Mouse (Mus musculus): Measurements from ENCODE around the gene 4930404N11Rik.

4930404N11Rik gene

DNA sequence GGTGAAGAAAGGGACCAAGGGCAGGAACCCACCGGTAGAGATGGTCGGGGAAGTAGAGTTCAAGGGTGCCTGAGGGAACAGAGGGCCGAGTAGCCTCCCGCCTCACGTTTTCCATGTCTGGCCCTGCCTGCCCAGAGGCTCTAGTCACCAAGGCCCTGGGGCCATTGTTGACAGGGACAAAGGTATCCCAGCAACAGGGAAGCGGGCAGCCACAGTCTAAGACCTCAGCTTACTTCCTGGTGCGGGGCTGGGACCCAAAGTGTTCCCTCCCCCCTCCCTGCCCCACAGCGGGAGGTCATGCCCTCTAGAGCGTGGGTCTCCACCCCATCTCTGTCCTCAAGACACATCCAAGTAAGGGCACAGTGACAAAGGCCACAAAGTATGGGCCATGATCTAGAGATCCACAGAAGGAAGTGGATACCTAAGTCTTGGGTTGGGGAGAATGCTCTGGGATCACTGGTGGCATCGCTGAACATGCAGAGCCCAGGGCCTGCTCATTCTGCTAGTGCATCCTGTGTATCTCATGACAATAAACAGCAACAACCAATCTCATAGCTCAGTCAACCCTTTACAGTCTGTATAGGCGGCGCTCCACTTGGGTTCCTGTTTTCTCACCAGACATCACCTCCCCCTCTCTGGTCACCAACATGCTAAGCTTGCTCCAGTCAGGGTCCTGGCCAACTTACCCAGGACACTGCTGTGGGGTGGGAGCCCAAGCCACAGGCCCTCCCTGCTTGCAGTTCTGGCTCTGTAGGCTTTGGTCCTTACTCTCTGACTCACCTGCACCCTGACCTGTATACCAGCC, at the start of gene 4930404N11Rik:
Gene 4930404N11Rik (minus strand): TSS at position 145 of the 805 bp plus-strand sequence.
- no peak for DNase-seq (ENCODE audit: low spot score)

DNA sequence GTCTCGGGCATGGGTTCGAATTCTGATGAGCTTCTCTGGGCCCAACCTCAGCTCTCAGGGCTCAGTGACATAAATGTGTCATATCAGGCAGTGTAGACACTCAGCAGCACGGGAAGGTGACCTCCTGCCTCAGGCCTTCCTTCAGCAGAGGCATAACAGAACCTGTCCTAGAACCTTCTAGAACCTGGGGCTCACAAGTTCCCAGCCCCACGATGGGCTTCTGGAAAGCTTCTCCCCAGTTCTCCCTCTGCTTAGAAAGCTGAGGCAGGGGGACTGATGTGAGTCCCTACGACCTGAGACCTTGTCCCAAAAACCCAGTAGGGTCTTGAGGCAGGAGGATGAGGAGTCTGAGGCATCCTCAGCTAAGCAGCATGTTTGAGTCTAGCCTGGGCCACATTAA, 49.5 kb upstream of the 4930404N11Rik start:
- no peak for DNase-seq (ENCODE audit: low spot score)

DNA sequence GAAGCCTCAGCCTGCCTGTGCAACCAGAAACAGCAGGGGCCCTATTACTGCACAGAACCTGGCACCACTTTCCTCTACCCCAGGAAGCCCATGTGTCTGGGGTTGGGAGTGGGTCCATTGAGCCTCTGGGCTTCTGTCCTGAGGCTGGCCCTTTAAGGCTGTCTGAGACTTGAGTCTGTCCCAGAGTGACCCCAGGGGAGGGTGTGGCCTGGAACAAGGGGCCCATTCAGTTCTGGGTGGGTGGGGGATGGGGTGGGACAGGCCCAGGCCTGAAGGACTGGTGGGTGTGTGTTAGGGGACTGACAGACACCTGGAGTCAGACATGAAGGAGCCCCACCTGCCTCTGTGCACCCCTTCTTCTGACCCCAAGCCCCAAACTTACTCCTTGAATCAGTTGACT, 49.1 kb upstream of the 4930404N11Rik start:
- no peak for DNase-seq (ENCODE audit: low spot score)

DNA sequence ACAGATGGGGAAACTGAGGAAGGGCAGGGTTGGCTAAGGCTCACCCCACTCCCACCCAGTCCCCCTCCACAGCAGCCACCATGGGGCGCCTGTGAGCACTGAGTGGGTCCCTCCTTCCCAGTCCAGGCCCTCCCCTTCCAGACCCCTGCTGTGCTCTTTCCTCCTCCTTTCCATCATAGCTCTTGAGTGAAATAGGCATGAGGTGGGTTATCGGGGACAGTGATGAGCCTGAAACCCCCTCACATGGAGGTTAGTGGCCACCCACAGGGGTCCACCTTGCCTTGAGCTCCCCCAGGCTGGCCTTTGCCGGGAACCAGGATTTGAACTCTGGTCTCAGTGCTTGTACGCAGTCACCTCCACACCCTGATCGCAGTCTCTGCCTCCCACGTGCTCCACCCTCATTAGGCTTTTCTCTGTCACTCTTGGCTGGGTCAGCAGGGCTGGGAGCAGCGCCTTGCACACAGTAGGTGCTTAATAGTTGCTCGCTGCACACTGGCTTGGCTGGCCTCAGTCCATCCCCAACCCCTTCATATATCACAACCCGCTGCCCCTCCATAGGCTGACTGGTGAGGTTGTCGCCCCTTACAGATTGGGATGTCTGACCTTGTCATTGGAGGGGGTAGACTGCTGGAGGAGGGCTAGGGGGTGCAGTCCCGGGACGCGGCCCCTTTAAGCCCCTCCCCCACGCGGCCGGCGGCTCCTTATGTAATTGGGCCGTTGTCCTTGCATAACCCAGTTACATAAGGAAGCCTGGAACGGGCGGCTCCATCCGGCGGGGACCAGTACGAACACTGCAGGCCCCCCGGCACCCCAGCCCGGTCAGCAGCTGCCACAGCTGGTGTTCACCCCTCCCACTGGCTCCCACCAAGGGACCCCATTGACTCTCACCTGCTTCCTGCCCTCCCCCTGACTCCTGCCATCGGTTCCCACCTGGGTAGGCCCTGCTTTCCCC, 48.0 kb upstream of the 4930404N11Rik start:
- peak; percentile 75 for DNase-seq (ENCODE audit: low spot score)

DNA sequence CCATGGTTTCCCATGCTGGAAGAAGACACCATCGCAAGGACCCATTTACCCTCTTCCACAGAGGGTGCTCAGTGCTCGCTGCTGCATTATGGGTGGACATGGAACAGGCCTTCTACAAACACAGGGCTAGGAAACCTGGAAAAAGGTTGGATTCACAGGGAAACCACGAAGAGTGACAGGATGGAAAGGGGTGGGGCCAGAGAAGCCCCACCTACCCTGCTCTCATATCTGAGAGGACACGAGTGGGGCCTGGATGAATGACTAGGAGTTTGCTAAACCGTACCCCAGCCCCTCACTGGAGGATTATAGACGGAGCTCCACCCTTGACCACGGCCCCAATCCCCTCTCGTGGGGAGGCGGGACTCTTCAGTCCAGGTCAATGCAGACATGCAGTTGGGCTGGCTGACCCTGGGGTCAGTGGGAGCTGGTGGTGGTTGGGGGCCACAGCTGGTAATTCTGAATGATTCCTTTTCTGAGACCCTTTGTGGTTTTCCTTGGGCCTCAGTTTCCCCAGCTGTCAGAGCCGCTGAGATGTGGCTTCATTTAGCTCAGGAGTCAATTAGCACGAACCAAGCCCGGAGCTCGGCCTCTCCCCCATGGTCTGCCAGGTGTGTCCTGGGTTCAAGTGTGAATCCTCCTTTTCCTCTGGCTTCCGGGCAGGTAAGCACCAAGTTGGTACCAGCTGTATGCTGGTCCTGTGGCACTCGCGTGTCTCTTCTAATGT, 47.1 kb upstream of the 4930404N11Rik start:
- DNase-seq (ENCODE audit: low spot score): no peak

DNA sequence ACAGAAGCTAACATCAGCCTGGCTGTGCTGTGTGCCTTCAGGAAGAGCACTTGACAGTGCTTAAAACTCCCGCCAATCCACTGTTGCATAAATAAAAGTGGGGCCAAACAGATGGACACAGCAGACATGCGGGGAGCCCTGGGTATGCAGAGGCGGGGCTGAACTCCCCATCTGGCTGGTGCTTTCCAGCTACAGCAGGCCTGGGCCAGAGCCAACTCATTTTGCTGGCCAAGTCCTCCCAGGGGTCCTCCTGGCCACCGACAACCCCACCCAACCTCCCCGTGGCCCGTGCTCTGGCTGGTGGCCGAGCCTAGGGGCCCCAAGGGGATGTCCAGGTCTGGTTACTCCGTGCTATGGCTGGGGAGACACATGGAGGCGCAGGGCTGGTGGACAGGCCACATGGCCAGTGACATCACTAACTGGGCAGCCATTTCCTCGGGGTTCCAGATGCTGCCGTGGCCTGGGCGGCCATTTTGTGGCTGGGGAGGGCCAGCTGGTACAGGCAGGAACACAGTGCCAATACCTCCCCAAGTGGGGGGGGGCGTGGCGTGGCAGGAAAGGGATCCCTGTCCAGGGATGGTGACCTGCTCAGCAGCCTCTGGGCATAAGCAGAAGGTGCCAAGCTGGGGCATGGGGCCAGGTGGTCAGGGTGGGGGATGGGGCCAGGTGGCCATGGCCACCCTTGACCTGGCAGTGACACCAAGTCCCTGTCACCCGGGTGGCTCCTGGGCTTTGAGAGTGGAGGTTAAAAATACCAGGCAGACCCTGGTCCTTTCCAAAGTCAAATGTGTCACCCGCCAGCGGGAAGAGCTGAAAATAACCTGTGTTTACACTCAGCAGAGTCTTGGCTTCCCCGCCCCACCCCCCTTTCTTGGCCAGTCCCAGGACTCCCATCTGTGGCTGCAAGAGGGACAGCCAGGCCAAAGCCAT, 46.1 kb upstream of the 4930404N11Rik start:
- DNase-seq (ENCODE audit: low spot score): no peak

DNA sequence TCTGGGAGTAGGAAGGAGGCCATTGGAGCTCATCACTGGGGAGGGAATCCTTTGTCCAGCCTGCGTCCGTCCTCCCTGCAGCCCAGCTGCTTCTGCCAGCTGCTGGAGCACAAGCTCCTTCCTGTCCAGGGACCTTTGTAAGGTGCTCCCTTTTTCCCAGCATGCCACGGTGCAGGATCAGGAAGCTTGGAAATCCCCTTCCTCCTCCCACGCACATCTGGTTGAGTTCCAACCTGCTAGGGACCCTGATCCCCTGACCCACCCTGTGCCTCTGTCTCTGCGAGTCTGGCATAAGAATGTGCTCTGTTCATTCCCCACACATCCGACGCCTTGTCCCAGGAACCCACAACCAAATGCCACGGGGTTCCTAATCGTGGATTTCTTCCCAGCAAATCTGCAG, 45.4 kb upstream of the 4930404N11Rik start:
- DNase-seq (ENCODE audit: low spot score): no peak

DNA sequence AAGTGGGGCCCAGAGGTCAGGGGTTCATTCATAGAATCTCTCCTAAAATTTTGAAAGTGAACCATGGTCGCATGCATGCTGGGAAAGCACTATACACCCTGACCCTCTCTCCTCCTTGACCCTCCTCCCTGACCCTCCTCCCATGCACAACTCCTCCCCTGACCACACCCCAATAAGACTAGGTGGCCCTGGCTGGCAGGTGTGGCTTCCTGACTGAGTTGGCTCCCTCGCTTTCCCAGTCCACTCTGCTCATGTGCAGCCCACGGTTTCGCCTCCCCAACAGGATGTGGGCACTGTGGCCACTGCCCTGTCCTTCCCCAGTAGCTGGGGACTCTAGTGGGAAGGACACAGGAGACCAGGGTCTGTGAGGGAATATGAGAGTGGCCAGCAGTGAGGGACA, 44.7 kb upstream of the 4930404N11Rik start:
- DNase-seq (ENCODE audit: low spot score): no peak

DNA sequence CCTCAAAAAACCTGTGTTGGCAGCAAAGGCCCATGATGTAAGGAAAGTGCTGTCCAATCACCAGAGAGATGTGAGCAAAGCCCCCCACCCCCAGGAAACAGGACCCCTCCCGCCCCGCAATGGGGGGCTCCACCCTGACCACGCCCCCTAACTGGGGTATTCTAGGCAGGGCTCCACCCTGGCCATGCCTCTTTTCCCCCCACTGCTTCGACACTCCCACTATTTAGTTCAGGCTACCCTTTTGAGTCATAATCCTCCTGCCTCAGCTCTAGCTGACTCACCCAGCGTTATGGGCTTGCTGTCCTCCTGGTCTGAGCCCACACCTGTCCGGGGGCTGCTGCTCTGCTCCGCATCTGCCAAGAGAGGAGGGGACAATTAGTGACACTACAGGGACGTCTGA, 43.7 kb upstream of the 4930404N11Rik start:
- no peak for DNase-seq (ENCODE audit: low spot score)

DNA sequence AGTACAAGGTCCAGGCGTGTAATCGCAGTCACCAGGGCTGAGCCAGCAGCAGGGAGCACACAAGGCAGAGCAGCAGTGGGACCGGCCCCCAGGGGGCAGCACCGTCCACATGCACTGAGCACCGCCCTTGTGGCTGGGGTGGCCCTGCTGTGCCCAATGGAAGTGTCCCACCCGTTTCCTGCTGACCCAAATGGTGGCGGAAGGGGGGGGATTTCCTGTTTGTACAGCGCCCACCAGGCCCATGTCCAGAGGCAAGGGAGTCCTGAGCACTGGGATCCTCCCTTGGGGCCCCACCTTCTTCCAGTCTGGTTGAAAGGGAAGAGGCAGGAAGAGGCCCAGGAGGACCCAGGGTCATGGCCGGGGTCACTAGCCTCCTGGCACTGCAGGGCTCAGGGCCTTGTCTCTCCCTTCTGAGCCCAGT, 43.3 kb upstream of the 4930404N11Rik start:
- no peak for DNase-seq (ENCODE audit: low spot score)

DNA sequence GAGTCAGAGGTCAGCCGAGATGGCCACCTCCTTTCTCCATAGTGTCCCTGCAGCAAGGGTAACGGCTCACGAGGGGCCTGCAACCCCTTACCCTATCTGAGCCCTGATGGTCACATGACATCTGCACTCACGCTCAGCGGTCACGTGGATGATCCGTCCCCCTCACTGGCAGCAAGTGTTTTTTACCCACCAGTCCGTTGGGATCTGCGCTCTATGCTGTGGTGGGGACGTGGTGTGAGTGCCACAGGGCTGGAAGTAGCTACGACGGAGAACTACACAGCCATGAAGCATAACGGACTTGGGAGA, 42.8 kb upstream of the 4930404N11Rik start:
- no peak for DNase-seq (ENCODE audit: low spot score)

DNA sequence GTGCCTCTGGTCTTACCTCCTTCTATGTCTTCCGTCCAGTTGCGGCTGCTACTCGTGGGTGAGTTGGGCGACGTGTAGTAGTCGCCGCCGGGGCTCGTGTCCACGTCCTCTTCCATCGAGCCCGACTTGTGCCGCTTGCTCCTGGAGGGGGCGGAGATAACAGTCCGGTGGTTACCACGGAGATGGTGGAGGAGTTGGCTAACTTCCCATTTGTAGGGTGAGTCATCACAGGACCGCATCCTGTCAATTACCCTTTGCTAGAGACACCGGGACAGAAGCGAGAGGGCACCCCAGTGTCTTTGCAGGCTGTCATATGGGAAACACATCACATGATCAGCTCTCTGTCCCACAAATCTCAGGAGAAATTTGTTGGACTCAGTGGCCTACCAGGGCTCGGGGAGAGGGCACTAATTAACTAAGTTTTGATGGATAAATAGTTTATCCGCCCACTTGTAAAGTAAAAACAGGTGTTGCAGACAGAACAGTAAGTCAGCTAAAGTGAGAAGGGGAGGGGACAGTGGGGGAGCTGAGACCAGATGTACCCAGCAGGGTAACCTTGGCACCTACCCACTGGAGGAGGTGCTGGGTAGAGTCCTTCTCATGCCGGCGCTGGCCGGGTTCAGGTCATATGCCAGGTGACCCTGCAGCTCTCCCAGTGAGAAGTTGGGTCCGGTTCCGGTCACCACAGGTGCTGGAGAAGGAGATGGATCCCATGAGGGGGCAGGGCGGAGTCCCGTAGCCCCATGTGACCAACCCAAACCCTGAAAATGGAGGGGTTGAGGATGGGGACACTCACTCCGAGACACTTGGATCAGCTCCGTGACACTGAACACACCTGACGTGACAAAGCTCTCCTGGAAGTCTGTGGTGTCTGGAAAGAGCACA, 42.2 kb upstream of the 4930404N11Rik start:
- DNase-seq (ENCODE audit: low spot score): peak; percentile 71

DNA sequence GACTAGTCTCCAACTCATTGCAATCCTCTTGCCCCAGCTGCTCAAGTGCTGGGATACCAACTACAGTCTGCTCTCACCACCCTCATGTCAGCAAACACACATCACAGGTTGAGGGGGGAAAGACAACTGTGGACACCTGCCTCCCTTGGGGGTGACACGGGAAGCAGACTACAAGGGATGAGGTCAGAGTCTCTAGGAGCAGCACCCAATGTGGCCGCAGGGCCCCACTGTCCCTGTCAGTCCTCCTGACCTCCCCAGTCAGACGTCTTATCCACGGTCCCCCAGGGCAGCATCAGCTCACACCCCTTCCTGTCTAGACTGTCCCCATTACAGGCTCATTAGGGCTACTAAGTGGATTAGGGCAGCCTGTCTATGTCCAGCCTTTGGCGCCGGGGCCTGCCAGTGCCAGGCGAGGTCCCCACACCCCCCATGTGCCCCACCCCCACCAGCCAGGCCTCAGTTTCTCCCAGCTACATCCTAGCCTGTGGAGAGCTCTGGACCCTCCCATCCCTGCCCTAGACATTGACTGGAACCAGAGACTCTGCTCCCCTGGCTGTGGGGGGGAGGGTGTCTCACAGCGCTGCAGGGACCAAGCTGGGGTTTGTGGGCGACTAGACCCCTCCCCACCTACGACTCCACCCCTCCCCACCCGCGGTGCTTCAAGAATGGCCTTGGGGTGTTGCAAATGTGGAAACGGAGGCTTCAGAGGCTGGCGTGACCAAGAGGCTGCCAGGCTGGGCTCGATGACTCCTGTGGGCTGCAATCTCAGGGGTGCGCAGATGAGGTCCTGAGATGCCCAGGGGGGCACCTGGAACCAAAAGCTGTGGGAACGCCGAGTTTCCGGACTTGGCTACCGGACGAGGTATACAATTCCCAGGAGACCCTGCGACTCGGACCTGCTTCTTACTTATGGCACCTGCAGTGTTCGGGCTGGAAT, 41.2 kb upstream of the 4930404N11Rik start:
- DNase-seq (ENCODE audit: low spot score): no peak

DNA sequence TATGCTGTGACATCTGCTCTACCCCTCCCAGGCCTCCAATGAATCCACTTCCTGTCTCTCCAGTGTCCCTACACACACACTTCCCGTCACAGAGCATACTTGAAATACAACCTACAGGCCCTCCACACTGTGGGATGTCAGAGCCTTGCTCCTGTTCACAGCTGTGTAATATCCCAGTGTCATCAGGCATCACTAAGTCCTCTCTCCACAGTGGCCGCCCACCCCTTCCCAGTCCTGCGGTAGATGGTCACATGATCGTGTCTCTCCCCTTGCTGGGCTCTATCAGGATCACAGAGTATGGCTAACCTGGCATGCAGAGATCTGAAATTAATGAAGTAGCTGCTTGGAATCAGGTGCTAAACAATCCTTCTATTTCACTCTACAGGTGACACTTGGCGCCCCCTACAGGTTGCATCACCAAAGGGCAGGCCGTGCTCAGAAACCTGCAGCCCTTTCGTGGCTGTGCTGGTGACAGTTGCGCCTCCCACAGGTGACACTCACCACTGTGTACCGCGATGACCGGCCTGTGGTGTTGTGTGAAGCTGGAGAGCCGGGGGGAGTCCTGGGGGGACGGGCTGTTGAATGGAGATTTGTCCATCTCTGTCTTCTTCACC, 40.1 kb upstream of the 4930404N11Rik start:
- no peak for DNase-seq (ENCODE audit: low spot score)

DNA sequence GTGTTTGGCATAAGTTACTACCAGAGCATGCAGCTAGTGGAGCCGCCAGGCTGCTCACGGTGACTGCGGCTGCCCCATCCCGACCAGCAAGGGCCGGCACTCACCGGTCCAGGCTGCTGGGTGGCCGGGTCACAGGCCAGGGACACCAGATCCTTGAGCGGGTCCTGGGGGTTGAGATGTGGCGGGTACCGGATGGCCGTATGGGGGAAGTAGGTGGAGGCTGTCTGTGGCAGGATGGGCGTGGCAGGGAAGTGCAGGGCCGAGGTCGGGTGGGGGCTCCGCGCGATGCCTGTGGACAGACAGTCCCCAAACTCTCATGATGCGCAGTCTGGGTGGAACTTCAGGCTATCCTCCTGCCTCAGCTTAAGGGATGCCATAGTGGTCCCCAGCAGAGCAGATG, 39.1 kb upstream of the 4930404N11Rik start:
- no peak for DNase-seq (ENCODE audit: low spot score)

DNA sequence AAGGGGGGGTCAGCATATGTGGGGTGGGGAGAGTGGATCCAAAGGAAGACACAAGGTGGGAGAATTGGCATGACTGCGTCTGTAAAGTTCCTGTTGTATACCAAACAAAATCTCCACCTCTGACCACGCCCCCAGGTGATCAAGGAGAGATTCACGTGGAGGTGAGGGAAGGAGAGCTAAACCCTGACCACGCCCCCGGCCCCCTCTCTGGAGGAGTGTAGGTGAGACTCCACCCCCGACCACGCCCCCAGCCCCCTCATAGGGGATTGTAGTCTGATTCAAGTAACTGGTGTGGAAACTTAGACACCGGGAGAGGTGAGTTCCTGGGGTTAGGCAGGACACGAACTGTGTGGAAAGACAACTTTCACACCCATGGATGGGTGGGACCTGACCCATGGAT, 38.5 kb upstream of the 4930404N11Rik start:
- peak; percentile 75 for DNase-seq (ENCODE audit: low spot score)

DNA sequence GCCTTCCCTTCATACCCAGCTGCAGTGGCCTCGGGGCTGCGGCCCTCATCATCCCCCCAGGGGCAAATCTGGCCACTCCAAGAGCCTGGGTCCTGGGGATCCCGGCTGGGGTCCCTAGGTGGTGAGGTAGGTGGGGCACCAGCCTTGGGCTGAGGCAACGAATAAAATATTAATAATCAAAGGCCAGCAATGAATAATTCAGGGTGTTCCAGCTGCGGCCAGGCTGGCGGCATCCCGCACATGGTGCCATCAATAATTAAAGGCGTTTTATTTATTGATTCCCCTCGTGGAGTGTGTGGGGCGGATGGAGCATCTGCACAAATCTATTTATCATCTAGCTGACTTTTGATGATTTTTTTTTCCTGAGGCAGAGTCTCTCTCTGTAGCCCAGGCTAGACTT, 37.9 kb upstream of the 4930404N11Rik start:
- DNase-seq (ENCODE audit: low spot score): no peak

DNA sequence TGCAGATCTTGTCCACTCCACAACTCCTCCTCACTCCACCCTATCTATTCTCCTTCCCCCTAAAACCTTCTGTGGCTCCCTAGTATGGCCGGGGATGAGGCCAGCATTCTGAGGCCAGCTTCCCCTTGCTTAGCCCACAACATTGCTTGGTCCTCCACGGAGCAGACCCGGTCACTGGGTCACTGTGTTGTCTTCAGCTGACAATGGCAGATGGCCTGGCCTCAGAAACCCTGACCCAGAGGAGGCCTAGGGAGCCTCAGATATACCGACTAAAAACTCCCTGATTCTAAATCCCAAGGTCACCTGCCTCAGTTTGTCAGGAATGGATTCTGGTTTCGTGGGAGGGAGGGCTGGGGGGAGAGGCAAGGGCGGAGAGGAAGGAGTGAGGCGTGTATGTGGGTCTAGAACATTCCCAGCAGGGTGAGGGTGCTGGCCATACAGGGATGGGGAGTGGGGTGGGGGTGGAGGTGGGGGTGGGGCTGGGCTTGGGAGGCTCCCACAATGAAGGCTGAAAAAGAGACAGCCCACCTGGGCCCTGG, 36.7 kb upstream of the 4930404N11Rik start:
- DNase-seq (ENCODE audit: low spot score): no peak

Measured in testis, postnatal 14 days (tissue).